Mouse (Mus musculus): ENCODE data around the gene Fbln5.

- no peak for TF ChIP-seq CTCF (IDR thresholded peaks at IDR 0.05; ENCODE audit: borderline replicate concordance, insufficient read depth, low read length)
- no peak for TF ChIP-seq POLR2A (IDR thresholded peaks at IDR 0.05; ENCODE audit: low read depth, low read length)
Measured at GRCm38 (mm10) chr12:101836546-101837274, 17.9 kb upstream of the Fbln5 start.

Measured in embryonic fibroblast, embryonic 13.5 days (primary cell).